Mouse (Mus musculus): ENCODE measurements at regions not wholly inside any gene's neighbourhood (a gene's known extent, or its start where the extent isn't known, plus 50 kb on each side); places are given as distances from the start of the nearest gene placed in this dataset.

DNA sequence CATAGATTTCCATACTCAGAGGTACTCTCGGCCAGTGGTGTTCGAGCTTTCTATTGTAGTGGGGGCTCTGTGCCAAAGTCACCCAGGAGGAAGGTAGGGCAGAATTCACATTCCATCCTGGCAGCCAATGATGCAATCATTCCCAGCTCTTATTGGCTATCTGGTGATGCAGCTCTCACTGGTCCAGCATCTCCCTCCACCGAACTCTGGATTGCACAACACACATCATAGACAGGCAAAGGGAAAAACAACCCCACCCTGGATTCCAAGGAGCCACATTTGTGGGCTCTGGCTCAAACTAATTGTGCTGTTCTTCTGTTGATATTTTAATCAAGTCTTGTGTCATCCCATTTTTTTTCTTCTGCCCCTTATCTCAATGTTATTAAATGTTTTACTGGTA is 413.6 kb downstream of the Nedd1 start:
- no peaks in the 10 kb centered on the region for H3K4me1 ChIP-seq
- H3K4me3 ChIP-seq: no peak overlapping the region
- H3K27ac ChIP-seq: no peak overlapping the region
- H3K36me3 ChIP-seq: no peaks in the 10 kb centered on the region
- 85% methylated on average over 3 of the region's 3 CpGs for WGBS
- H3K9me3 ChIP-seq: no peaks in the 10 kb centered on the region
- H3K27me3 ChIP-seq (ENCODE audit: insufficient read depth, poor library complexity, severe bottlenecking): no peaks in the 10 kb centered on the region
- DNase-seq (ENCODE audit: low spot score): no peak

DNA sequence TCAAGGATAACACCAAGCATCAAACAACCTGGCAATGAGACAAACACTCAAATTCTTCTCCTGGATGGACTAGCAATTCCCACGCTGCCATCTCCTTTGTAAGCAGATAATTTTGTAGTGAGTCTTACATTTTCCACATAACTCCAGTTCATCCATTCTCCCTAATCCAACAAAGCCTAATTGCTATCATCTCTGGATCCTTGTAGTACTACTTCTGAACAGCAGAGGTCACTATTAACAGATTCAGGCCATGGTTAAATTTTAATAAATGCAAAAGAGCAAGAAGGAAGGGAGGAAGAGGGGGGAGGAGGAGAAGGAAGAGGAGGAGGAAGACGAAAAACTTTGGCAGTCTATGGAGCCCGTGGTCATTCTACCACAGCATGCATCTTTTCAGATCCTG is 414.4 kb downstream of the Nedd1 start:
- no peaks in the 10 kb centered on the region for H3K4me1 ChIP-seq
- DNase-seq (ENCODE audit: low spot score): no peak

DNA sequence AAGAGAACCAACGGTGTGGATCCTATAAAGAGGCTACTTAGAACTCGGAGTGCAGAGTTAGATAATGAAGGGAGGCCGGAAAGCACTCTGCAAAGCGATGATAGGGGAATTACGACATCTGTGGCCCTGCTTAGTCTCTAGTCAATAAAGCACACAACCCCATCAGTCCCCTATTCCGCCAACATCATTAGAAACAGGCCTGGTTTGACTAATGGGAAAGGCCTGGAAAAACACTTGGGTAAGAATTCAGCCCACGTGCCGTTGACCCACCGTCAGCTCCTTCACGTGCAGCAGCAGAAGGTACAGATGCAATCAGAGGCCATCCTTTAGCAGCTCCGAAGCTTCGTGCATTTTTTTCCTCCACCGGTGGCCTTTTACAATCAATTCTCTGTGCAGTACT is 423.5 kb downstream of the Nedd1 start:
- 54% methylated on average over 13 of the region's 13 CpGs for WGBS
- Histone ChIP-seq H3K36me3 (no peaks in the 10 kb centered on the region), H3K4me3 (no peak overlapping the region), H3K27ac (no peak overlapping the region), H3K27me3 (ENCODE audit: insufficient read depth, poor library complexity, severe bottlenecking) (no peaks in the 10 kb centered on the region), H3K9me3 (no peaks in the 10 kb centered on the region), H3K4me1 (no peaks in the 10 kb centered on the region)
- no peak for DNase-seq (ENCODE audit: low spot score)

More for the DNA sequence above, 414.4 kb downstream of the Nedd1 start:
- Histone ChIP-seq H3K36me3 (no peaks in the 10 kb centered on the region), H3K9me3 (no peaks in the 10 kb centered on the region), H3K27ac (no peak overlapping the region), H3K27me3 (ENCODE audit: insufficient read depth, poor library complexity, severe bottlenecking) (no peaks in the 10 kb centered on the region), H3K4me3 (no peak overlapping the region)
- WGBS: 41% methylated on average over 3 of the region's 3 CpGs

DNA sequence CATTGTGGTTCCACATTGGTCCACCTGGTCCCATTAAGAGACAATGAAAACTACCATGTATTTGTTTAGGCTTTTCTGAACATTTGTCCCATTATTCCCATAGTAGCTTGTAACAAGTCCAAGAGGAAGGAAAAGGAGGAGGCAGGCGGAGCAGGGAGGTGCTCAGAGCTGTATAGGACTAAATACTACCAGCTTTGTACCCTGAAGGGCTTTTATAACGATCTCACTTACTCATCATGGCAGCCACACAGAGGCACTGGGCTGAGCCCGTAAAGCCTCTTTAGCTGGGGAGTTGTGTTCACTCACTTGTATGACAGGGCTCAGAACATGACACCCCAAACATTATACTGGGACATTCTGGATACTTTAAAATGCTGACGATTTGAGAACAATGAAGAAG is 425.4 kb downstream of the Nedd1 start:
- no peak overlapping the region for H3K27ac ChIP-seq
- no peaks in the 10 kb centered on the region for H3K4me1 ChIP-seq
- no peaks in the 10 kb centered on the region for H3K36me3 ChIP-seq
- no peak for DNase-seq (ENCODE audit: low spot score)
- H3K27me3 ChIP-seq (ENCODE audit: insufficient read depth, poor library complexity, severe bottlenecking): no peaks in the 10 kb centered on the region
- H3K4me3 ChIP-seq: no peak overlapping the region
- WGBS: 83% methylated on average over 4 of the region's 4 CpGs
- no peaks in the 10 kb centered on the region for H3K9me3 ChIP-seq

DNA sequence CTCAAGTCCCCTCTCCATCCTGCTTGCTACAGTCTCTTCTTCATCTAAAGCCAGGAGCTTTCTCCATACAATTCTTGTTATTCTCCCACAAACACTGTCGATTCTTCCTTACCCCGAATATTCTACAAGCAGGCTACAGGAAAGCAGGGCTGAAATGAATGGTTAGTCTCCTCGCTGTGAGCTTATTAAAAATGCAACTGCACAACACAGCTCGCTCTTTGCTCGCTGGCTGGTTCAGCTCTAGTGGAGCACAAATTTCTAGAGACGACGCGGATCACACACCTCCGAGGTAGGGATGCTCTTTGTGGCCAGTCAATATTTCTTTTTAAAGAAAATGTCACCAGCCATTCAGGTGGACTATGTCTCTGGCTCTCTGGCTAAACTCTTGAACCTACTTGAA is 425.9 kb downstream of the Nedd1 start:
- H3K27me3 ChIP-seq (ENCODE audit: insufficient read depth, poor library complexity, severe bottlenecking): no peaks in the 10 kb centered on the region
- H3K36me3 ChIP-seq: no peaks in the 10 kb centered on the region
- H3K4me1 ChIP-seq: no peaks in the 10 kb centered on the region
- H3K9me3 ChIP-seq: no peaks in the 10 kb centered on the region
- no peak overlapping the region for H3K27ac ChIP-seq
- H3K4me3 ChIP-seq: no peak overlapping the region
- no peak for DNase-seq (ENCODE audit: low spot score)
- WGBS: 89% methylated on average over 9 of the region's 9 CpGs

DNA sequence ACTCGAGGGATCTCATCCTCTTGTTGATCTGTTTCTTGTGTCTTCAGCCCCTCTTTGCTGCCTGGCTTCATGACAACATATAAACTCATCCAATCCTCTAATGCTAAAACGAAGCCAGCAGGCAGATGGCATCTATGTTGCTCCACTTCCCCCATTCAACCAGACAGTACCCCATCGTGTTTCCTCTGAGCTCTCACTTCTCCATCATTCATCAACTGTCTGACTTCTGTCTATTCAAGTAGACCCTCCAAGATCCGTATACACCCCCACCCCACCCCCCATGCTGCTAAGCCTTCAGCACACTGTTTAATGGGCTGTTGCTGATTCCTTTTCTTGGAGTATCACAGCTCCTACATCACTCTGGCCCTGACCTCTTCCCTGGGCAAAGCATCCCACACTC is 429.0 kb downstream of the Nedd1 start:
- Histone ChIP-seq H3K4me1 (no peaks in the 10 kb centered on the region), H3K36me3 (no peaks in the 10 kb centered on the region), H3K27me3 (ENCODE audit: insufficient read depth, poor library complexity, severe bottlenecking) (no peaks in the 10 kb centered on the region), H3K4me3 (no peak overlapping the region), H3K27ac (no peak overlapping the region), H3K9me3 (no peaks in the 10 kb centered on the region)
- no peak for DNase-seq (ENCODE audit: low spot score)
- 58% methylated on average over 4 of the region's 4 CpGs for WGBS

DNA sequence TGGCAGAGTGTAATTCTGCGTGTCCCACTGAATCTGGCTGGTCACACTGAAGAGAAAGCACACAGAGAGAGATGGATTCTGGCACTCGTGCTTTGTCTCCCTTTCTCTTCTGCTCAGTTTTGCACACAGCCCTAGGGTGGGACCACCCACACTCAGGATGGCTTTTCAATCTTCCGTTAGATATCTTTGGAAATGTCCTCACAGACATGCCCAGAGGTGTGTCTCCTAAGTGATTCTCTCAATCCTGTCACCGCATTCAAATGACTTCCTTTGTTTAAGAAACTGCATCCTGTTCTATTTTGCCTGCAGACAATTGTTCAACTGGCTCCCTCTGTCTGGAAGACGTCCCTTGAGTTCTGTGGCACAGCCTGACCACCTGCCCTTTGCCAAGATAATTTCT is 433.0 kb downstream of the Nedd1 start:
- 48% methylated on average over 5 of the region's 5 CpGs for WGBS
- Histone ChIP-seq H3K4me1 (no peaks in the 10 kb centered on the region), H3K36me3 (no peaks in the 10 kb centered on the region), H3K4me3 (no peak overlapping the region), H3K9me3 (no peaks in the 10 kb centered on the region), H3K27me3 (ENCODE audit: insufficient read depth, poor library complexity, severe bottlenecking) (no peaks in the 10 kb centered on the region), H3K27ac (no peak overlapping the region)
- no peak for DNase-seq (ENCODE audit: low spot score)

DNA sequence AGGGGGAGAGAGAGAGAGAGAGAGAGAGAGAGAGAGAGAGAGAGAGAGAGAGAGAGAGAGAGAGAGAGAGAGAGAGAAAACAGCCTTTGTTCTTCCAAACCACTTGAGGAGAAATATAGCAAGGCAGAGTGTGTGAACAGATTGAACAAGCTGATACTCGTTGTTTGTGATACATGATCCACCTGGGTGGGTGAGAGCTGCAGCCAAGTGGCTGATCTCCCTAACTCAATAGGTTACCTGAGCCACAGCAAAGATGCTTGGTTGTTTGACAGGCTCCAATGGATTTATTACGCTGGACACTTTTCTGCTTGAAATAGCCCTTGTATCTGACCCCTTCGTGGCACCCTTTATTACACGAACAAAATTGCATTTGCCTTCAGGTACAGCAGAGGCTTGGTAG is 438.0 kb downstream of the Nedd1 start:
- Histone ChIP-seq H3K4me1 (no peaks in the 10 kb centered on the region), H3K4me3 (no peak overlapping the region), H3K27me3 (ENCODE audit: insufficient read depth, poor library complexity, severe bottlenecking) (no peaks in the 10 kb centered on the region), H3K9me3 (no peaks in the 10 kb centered on the region), H3K27ac (no peak overlapping the region), H3K36me3 (no peaks in the 10 kb centered on the region)
- WGBS: 77% methylated on average over 4 of the region's 4 CpGs
- no peak for DNase-seq (ENCODE audit: low spot score)

DNA sequence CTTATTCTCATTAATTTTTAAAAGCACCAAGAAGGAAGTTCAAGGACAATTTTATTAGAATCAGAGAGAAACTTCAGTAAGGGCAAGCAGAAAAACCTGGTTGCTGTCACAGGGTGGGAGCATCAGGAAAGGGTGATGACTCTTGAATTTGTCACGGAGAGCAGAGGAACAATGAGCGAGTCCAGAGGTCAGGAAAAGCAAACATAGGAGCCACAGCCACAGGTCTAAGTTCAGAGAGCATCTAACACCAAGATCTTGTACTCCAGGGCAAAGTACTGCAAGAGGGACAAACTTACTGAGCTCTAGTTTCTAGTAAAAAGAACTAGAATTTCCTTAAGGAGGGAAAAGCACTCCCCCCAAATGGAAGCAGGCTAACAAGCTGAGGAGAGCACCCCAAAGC is 444.2 kb downstream of the Nedd1 start:
- Histone ChIP-seq H3K36me3 (no peaks in the 10 kb centered on the region), H3K4me3 (no peak overlapping the region), H3K4me1 (no peaks in the 10 kb centered on the region), H3K27ac (no peak overlapping the region), H3K9me3 (no peaks in the 10 kb centered on the region), H3K27me3 (ENCODE audit: insufficient read depth, poor library complexity, severe bottlenecking) (no peaks in the 10 kb centered on the region)
- no peak for DNase-seq (ENCODE audit: low spot score)
- 48% methylated on average over 2 of the region's 2 CpGs for WGBS

DNA sequence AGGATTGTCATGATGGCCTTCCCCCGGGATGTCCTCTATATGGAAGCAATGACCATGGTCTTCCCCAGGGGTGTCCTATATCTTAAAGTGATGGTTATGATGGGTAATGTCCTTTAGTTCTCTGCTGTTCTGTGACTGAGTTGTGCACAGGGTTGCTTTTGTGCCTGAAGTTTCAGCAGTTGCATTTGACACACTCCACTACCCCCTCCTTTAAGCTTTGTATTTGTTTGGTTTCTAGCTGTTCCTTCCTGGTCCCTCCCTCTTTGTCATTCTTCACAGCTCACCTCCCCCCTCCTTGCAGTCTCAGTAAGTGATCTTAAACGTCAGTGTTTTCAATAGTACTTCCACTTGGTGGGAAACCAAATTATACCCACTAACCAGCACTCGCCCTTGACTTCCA is 464.4 kb downstream of the Nedd1 start:
- Histone ChIP-seq H3K27me3 (ENCODE audit: insufficient read depth, poor library complexity, severe bottlenecking) (no peaks in the 10 kb centered on the region), H3K4me1 (no peaks in the 10 kb centered on the region), H3K36me3 (no peaks in the 10 kb centered on the region), H3K27ac (no peak overlapping the region), H3K4me3 (no peak overlapping the region), H3K9me3 (no peaks in the 10 kb centered on the region)
- 64% methylated on average over 3 of the region's 3 CpGs for WGBS
- no peak for DNase-seq (ENCODE audit: low spot score)

DNA sequence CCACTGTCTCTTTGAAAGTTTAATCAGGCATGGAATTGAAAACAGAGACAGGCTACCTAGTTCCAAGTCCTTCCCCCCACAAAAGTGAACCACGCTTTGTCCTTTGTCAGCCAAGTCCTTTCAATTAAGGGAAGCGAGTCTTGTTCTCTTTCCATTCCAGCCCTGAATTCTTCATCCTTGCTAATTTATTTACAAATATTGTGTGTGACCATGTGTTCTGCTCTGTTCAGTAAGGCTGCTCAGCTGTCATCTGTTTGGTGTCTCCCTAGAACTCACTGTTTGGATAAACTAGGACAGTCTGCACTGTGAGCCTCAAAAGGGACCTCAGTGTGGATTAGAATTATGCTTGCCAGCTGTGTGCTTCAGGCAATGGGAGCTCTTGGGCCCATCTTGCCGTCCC is 473.6 kb downstream of the Nedd1 start:
- no peak overlapping the region for H3K27ac ChIP-seq
- H3K27me3 ChIP-seq (ENCODE audit: insufficient read depth, poor library complexity, severe bottlenecking): no peaks in the 10 kb centered on the region
- no peak overlapping the region for H3K4me3 ChIP-seq
- WGBS: 75% methylated on average over 3 of the region's 3 CpGs
- DNase-seq (ENCODE audit: low spot score): no peak
- no peaks in the 10 kb centered on the region for H3K36me3 ChIP-seq
- H3K9me3 ChIP-seq: no peaks in the 10 kb centered on the region
- H3K4me1 ChIP-seq: no peaks in the 10 kb centered on the region

DNA sequence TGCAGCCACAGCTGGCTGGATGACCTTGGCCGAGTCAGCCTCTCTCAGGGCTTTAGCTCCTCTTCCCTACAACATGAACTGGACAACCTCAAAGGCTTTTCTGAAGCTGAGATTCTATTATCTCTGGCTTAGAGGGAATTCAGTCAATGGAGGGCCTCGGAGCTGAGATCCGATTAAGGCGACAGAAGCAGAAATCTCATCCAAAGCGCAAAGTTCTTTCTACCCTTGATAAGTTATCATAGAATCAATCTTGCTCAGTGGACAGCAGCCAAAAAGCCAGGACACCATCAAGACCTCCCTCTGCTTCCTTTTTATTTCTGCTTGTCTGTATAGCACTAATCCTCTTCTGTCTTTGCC is 474.8 kb downstream of the Nedd1 start:
- no peak for DNase-seq (ENCODE audit: low spot score)
- Histone ChIP-seq H3K36me3 (no peaks in the 10 kb centered on the region), H3K27me3 (ENCODE audit: insufficient read depth, poor library complexity, severe bottlenecking) (no peaks in the 10 kb centered on the region), H3K9me3 (no peaks in the 10 kb centered on the region), H3K4me3 (no peak overlapping the region), H3K4me1 (no peaks in the 10 kb centered on the region), H3K27ac (no peak overlapping the region)
- 29% methylated on average over 5 of the region's 5 CpGs for WGBS

DNA sequence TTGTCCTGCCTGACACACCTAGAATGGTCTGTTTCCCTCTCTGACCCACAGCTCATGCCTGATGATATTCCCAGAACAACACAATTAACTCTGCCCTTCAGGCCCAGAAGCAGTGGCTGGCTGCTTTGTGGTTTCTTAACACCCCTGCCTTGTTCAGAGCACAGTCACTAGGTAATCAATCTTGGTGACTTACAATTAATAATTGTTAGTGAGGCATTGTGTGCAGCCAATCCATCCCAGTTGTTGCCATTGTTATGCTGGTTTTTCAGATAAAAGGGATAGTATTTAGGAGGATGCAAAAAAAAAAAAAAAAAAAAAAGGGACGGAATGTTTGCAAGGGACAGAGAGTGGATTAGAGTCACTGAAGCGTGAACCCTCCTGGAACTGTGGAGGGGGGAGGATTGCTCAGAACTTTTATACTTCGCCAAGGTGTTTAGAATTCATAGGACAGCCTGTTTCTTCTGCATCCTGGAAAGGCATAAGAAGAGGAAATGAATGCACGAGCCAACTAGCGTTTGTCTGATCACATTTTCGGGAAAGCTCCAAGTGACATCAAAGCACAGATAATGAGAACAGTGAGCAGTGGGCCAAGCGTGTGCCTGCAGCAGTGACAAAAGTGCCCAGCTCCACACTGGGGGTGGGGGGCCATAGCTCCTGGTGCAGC is 475.3 kb downstream of the Nedd1 start:
- H3K4me1 ChIP-seq: no peaks in the 10 kb centered on the region
- H3K27ac ChIP-seq: no peak overlapping the region
- no peak for DNase-seq (ENCODE audit: low spot score)
- H3K9me3 ChIP-seq: no peaks in the 10 kb centered on the region
- WGBS: 34% methylated on average over 7 of the region's 7 CpGs
- no peak overlapping the region for H3K4me3 ChIP-seq
- no peaks in the 10 kb centered on the region for H3K36me3 ChIP-seq
- no peaks in the 10 kb centered on the region for H3K27me3 ChIP-seq (ENCODE audit: insufficient read depth, poor library complexity, severe bottlenecking)

DNA sequence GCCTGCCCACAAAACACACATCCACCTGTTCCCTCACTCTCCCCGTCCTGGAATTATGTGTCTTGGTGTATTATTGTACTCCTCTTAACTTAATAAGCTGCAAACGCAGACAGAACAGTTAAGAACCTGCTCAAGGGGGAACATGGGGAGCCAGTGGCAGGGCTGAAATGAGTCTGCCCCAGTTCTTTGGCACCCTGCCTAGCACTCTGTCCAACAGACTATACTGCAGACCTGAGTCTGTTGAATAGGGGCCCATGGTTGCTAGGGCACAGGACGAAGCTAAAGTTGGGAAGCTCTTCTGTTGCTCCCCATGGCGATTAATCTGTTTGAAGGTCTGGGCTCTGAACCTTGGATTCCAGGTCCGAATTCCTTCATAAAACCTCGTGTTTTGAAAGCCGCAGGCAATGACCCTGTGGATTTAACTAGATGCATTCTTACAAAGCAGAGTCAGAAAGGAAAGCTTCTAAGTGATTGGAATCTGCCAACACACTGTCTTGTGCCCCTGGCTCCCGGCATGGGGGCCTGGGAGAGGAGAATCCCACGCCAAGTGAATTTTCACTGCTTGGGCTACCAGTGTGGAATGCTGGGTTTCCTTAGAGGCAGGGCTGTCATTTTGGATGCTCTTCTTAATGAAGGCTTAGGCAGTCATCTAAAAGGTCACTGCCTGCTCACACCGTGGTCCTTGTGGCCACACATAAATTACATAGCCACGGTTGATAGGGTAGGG is 479.3 kb downstream of the Nedd1 start:
- H3K9me3 ChIP-seq: no peaks in the 10 kb centered on the region
- no peak for DNase-seq (ENCODE audit: low spot score)
- H3K36me3 ChIP-seq: no peaks in the 10 kb centered on the region
- no peak overlapping the region for H3K27ac ChIP-seq
- no peaks in the 10 kb centered on the region for H3K27me3 ChIP-seq (ENCODE audit: insufficient read depth, poor library complexity, severe bottlenecking)
- H3K4me3 ChIP-seq: no peak overlapping the region
- no peaks in the 10 kb centered on the region for H3K4me1 ChIP-seq
- WGBS: 75% methylated on average over 11 of the region's 11 CpGs

All from heart, embryonic 10.5 days (tissue).